Mouse (Mus musculus) limb, embryonic 13.5 days (tissue): ENCODE measurements around the gene Ccdc65. TPM values are rescaled to one million over a fixed set of nuclear protein-coding genes. Genes with fewer than 3 reads are reported as not detected.

Experiments used
- polyA plus RNA-seq: library from polyadenylated mRNA; unstranded; fragments of >200 nt; fragmentation: Nextera tagmentation; extraction: Ambion mirVana; gene quantifications from 2 replicates; pipeline ENCODE4 v1.2.1, GENCODE M21; 2015

Ccdc65 gene
- polyA plus RNA-seq, 1 experiment from 2014 or later: 0.90 TPM

Other genes with a start within 250 kb of the Ccdc65 start
- not detected in 2 replicates for gene OR5BS1P, start 238.3 kb upstream of the Ccdc65 start, polyA plus RNA-seq
- gene Lalba, start 225.5 kb upstream of the Ccdc65 start, polyA plus RNA-seq: 0.19 TPM in 1 of 2 replicates, not detected in the other
- gene Olfr279, start 215.8 kb upstream of the Ccdc65 start, polyA plus RNA-seq: not detected in 2 replicates
- 139 and 147 TPM in 2 replicates for gene Kansl2, start 173.9 kb upstream of the Ccdc65 start, polyA plus RNA-seq
- gene Ccnt1, start 137.3 kb upstream of the Ccdc65 start, polyA plus RNA-seq: 57.7 and 62.1 TPM in 2 replicates
- gene 4930415O20Rik, start 137.2 kb upstream of the Ccdc65 start, polyA plus RNA-seq: not detected in 2 replicates
- gene Adcy6, start 98.1 kb upstream of the Ccdc65 start, polyA plus RNA-seq: 16.9 and 17.1 TPM in 2 replicates
- gene Cacnb3, start 77.4 kb upstream of the Ccdc65 start, polyA plus RNA-seq: 43.7 and 48.2 TPM in 2 replicates
- 34.5 and 35.5 TPM in 2 replicates for gene Ddx23, start 45.3 kb upstream of the Ccdc65 start, polyA plus RNA-seq
- gene Rnd1, start 30.7 kb upstream of the Ccdc65 start, polyA plus RNA-seq: 0.87 and 1.1 TPM in 2 replicates
- 50.8 and 51.5 TPM in 2 replicates for gene Fkbp11, start 20.0 kb downstream of the Ccdc65 start, polyA plus RNA-seq
- 39.1 and 41.0 TPM in 2 replicates for gene Arf3, start 55.0 kb downstream of the Ccdc65 start, polyA plus RNA-seq
- gene Wnt10b, start 69.9 kb downstream of the Ccdc65 start, polyA plus RNA-seq: 2.1 and 2.4 TPM in 2 replicates
- not detected in 2 replicates for gene Wnt1, start 81.7 kb downstream of the Ccdc65 start, polyA plus RNA-seq
- 0.05 TPM in 1 of 2 replicates, not detected in the other for gene Ddn, start 101.3 kb downstream of the Ccdc65 start, polyA plus RNA-seq
- 93.4 and 94.5 TPM in 2 replicates for gene Prkag1, start 123.3 kb downstream of the Ccdc65 start, polyA plus RNA-seq
- gene Kmt2d, start 163.0 kb downstream of the Ccdc65 start, polyA plus RNA-seq: 14.7 and 14.9 TPM in 2 replicates
- 18.4 and 20.1 TPM in 2 replicates for gene Rhebl1, start 186.3 kb downstream of the Ccdc65 start, polyA plus RNA-seq
- gene Dhh, start 190.3 kb downstream of the Ccdc65 start, polyA plus RNA-seq: 0.59 and 0.80 TPM in 2 replicates
- 22.5 and 26.1 TPM in 2 replicates for gene Lmbr1l, start 210.0 kb downstream of the Ccdc65 start, polyA plus RNA-seq
- gene Tuba1b, start 226.4 kb downstream of the Ccdc65 start, polyA plus RNA-seq: 1,632 and 1,683 TPM in 2 replicates
- gene Gm49450, start 245.3 kb downstream of the Ccdc65 start, polyA plus RNA-seq: not detected in 2 replicates
- 1,398 and 1,426 TPM in 2 replicates for gene Tuba1a, start 245.5 kb downstream of the Ccdc65 start, polyA plus RNA-seq